Mouse (Mus musculus) cortical plate, adult 2 months (tissue): Measurements from ENCODE around the gene Flcn.

ENCODE experiments used
- CTCF ChIP-seq: fragments of 200-500 bp; IDR thresholded peaks from 2 replicates; pipeline ENCODE4 v1.5.1; 2011; ENCODE audit warnings: mild to moderate bottlenecking, control low read depth, low read length; ENCODE audit not compliant: insufficient read depth; ENCODE audit errors: extremely low read depth
- POLR2A ChIP-seq: fragments of 200-500 bp; IDR thresholded peaks from 2 replicates; pipeline ENCODE4 v1.6.1; 2011; ENCODE audit warnings: mild to moderate bottlenecking, low read length, control low read depth; ENCODE audit not compliant: insufficient read depth; ENCODE audit errors: extremely low read depth

GRCm38 (mm10) chr11:59754504-59754903 is 55.3 kb downstream of the Flcn start:
- TF ChIP-seq CTCF (no peak), POLR2A (no peak)
